Mouse (Mus musculus) liver, postnatal 0 days (tissue): ENCODE measurements at regions not wholly inside any gene's neighbourhood (a gene's known extent, or its start where the extent isn't known, plus 50 kb on each side); places are given as distances from the start of the nearest gene placed in this dataset.

Source experiments
- ATAC-seq: fragments of 200-750 bp; cut with Nextera tagmentation; 2 replicates; pipeline ENCODE4 v1.8.0; 2017; ENCODE audit warnings: mild to moderate bottlenecking, moderate library complexity
- DNase-seq: peaks from one replicate; pipeline ENCODE4 v3.0.0-alpha.2; 2016
- H3K27ac ChIP-seq: fragments of 300-500 bp; sonication (generic); 2 replicates; pipeline ENCODE4 v1.5.1; 2014; ENCODE audit warnings: antibody characterized with exemption, moderate library complexity, mild to moderate bottlenecking, low read depth
- H3K27me3 ChIP-seq: fragments of 300-500 bp; sonication (generic); 2 replicates; pipeline ENCODE4 v1.6.1; 2014; ENCODE audit warnings: low read length, control low read depth, mixed read lengths; ENCODE audit not compliant: insufficient read depth
- H3K36me3 ChIP-seq: fragments of 300-500 bp; sonication (generic); replicated peaks from 2 replicates; pipeline ENCODE4 v1.6.1; 2014; ENCODE audit warnings: mild to moderate bottlenecking, control low read depth, low read length, moderate library complexity, mixed read lengths; ENCODE audit not compliant: insufficient read depth
- H3K4me1 ChIP-seq: fragments of 300-500 bp; sonication (generic); 2 replicates; pipeline ENCODE4 v1.6.1; 2014; ENCODE audit warnings: antibody characterized with exemption, mild to moderate bottlenecking, control low read depth; ENCODE audit not compliant: insufficient read depth
- H3K4me2 ChIP-seq: fragments of 300-500 bp; sonication (generic); 2 replicates; pipeline ENCODE4 v1.6.1; 2014; ENCODE audit warnings: low read depth, mild to moderate bottlenecking, low read length, moderate library complexity, mixed read lengths
- H3K4me3 ChIP-seq: fragments of 300-500 bp; sonication (generic); 2 replicates; pipeline ENCODE4 v1.5.1; 2014; ENCODE audit warnings: low read depth, low read length
- H3K9ac ChIP-seq: fragments of 300-500 bp; sonication (generic); replicated peaks from 2 replicates; pipeline ENCODE4 v1.6.1; 2014; ENCODE audit warnings: mild to moderate bottlenecking, moderate library complexity
- H3K9me3 ChIP-seq: fragments of 300-500 bp; sonication (generic); 2 replicates; pipeline ENCODE4 v1.6.1; 2016; ENCODE audit warnings: mild to moderate bottlenecking, control low read depth, low read length, mixed read lengths
- CTCF ChIP-seq: sonication (generic); IDR thresholded peaks from 2 replicates; pipeline ENCODE4 v1.5.1; 2016; ENCODE audit warnings: antibody characterized with exemption, low read depth
- EP300 ChIP-seq: IDR thresholded peaks from 2 replicates; pipeline ENCODE4 v1.6.1; 2016; ENCODE audit warnings: antibody characterized with exemption, low read depth, mild to moderate bottlenecking
- WGBS: fragments of 180-500 bp; shearing (Covaris S2); extraction: QIAGEN DNeasy Blood & Tissue Kit; methylation state at CpG from one replicate; pipeline ENCODE4 v1.1.7; 2014; ENCODE audit not compliant: insufficient replicate concordance; 5-methylcytosine and 5-hydroxymethylcytosine counted together

DNA sequence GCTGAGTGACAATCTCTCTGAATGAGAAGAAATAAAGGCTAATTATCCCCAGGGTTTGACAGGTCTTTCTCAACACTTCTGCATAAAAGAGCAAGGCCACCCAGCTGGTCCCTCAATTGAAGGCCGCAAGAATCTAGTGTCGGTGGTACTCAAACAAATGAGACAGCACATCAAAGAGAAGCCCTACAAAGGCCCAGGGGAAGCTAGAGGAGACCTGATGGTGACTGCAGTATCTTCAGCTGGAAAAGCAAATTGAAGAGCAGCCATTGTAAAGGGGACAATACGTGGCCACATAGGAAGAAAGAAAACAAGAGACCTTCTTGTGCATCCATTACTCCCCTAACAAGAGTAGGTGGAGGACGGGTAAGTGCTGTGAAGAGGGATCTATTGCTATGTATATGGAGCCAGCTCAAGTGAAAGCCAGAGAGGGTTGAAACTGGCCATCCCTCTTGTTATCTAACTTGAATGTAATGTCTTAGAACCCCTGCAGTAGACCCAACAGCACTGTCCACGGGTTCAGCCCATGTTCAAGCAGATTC is 58.8 kb upstream of the Tns3 start:
- Histone ChIP-seq H3K9me3 (no peaks in the 10 kb centered on the region), H3K27me3 (no peaks in the 10 kb centered on the region), H3K36me3 (no peaks in the 10 kb centered on the region), H3K27ac (no peak overlapping the region), H3K4me1 (no peaks in the 10 kb centered on the region), H3K4me2 (no peak overlapping the region), H3K9ac (no peak overlapping the region), H3K4me3 (no peak overlapping the region)
- 48% methylated on average over 5 of the region's 5 CpGs for WGBS
- peak; percentile 7 for DNase-seq
- ATAC-seq = no peak
- TF ChIP-seq EP300 = no peak
- TF ChIP-seq CTCF = no peak

DNA sequence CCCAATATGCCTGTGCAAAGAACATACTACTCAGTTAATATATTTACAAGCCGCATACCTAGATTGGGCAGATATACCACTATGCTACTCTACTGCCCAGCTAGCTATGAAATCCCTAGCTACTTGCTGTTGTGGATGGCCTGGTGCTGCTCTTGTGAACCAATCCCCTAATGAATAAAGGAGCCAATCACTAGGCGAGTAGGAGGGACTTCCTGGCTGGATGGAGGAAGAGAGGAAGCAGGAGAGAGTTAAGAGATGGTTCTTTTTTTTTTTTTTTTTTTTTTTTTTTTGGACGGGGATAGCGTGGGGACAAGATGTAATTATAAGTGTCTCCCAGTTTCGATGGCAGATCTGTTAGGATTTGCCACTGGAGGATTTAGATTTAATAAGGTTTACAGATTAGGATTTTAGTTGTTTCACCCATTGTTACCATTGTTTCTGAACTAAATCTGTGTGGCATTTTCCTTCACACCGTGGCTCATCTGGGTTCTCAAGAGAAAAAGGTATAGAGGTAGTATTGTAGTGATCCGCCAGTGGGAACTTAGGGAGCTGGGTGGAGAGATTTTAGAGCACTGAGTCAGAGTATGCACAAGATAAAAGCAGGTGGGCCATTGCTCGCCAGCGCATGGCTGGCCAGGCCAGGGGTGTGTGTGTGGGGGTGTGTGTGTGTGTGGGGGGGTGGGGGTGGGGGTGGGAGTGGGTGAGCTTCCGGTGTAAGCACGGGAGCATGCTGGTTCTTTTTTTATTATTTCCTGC is 55.1 kb upstream of the Tns3 start:
- Histone ChIP-seq H3K4me2 (no peak overlapping the region), H3K4me1 (no peaks in the 10 kb centered on the region), H3K4me3 (no peak overlapping the region), H3K36me3 (no peaks in the 10 kb centered on the region), H3K9ac (no peak overlapping the region), H3K27ac (no peak overlapping the region), H3K27me3 (no peaks in the 10 kb centered on the region), H3K9me3 (no peaks in the 10 kb centered on the region)
- no peak for TF ChIP-seq EP300
- no peak for TF ChIP-seq CTCF
- ATAC-seq (no peak), DNase-seq (peak; percentile 10)
- WGBS = 69% methylated on average over 11 of the region's 11 CpGs

DNA sequence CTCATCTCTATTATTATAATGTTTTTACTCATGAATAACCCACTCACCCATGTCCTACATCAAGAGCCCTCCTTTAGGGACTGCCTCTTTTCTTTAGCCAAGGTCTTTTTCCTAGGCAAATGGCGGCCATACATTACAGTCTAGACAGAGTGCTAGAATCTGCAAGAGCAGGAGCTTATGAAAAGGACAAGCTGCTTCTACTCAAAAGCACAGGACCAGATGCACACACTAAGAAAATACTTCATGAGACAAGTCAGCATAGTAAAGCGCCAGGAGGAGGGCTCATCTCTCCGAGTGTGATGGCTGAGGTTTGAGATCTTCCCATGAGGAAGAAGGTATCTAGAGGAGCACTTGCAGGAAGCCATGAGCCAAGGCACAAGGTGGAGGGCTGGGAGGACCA is 53.4 kb upstream of the Tns3 start:
- Histone ChIP-seq H3K27me3 (no peaks in the 10 kb centered on the region), H3K4me3 (no peak overlapping the region), H3K4me1 (no peaks in the 10 kb centered on the region), H3K9me3 (no peaks in the 10 kb centered on the region), H3K27ac (no peak overlapping the region), H3K4me2 (no peak overlapping the region), H3K9ac (no peak overlapping the region), H3K36me3 (no peaks in the 10 kb centered on the region)
- 75% methylated on average over 3 of the region's 3 CpGs for WGBS
- no peak for TF ChIP-seq CTCF
- no peak for TF ChIP-seq EP300
- no peak for DNase-seq
- ATAC-seq = no peak

DNA sequence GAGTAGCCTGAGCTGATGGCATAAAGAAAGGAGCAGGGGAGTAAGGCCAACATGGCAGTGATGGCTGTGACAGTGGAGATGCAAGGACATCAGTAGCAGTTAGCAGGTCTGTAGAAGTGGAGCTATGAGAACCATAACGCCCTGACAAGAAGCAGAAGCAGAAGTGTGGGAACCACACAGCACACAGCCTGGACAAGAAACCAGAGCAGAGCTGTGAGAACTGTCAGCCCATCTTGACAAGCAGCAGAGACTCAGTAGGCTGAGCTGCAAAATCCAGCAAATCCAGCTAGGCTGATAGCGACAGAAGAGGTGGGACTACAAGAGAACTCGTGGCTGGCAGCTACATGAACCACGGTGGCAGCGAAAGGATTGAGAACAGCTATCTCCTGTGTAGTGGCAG is 52.5 kb upstream of the Tns3 start:
- DNase-seq (peak; percentile 9), ATAC-seq (no peak)
- H3K4me2 ChIP-seq = no peak overlapping the region
- WGBS = 52% methylated on average over 5 of the region's 5 CpGs
- no peaks in the 10 kb centered on the region for H3K36me3 ChIP-seq
- no peaks in the 10 kb centered on the region for H3K27me3 ChIP-seq
- no peak overlapping the region for H3K4me3 ChIP-seq
- H3K9ac ChIP-seq = no peak overlapping the region
- TF ChIP-seq CTCF (no peak), EP300 (no peak)
- no peaks in the 10 kb centered on the region for H3K9me3 ChIP-seq
- H3K27ac ChIP-seq = no peak overlapping the region
- H3K4me1 ChIP-seq = no peaks in the 10 kb centered on the region

DNA sequence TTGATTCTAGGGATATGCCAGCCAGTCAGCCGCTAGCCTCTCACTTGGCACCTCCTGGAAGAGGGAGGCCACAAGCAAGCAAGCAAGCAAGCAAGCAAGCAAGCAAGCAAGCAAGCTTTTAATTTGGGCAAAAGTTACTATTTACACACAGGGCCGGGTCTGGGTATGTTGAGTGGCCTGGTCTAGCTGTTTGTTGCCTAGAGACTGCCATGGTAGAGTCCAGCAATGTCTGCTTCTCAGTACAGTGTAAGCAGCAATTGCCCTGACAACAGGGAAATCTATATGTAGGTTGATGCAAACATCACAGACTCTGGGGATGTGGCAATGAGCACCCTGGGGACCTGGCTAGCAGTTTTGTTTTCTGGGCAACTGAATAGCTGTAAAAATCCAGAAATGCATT is 51.4 kb upstream of the Tns3 start:
- Histone ChIP-seq H3K9me3 (no peaks in the 10 kb centered on the region), H3K9ac (no peak overlapping the region), H3K36me3 (no peaks in the 10 kb centered on the region), H3K27ac (no peak overlapping the region), H3K4me1 (no peaks in the 10 kb centered on the region), H3K4me2 (no peak overlapping the region), H3K27me3 (no peaks in the 10 kb centered on the region), H3K4me3 (no peak overlapping the region)
- TF ChIP-seq EP300 = no peak
- no peak for TF ChIP-seq CTCF
- WGBS = 67% methylated on average over 2 of the region's 2 CpGs
- ATAC-seq = no peak
- DNase-seq = peak; percentile 5
